Mouse (Mus musculus) G1E-ER4 (cell line): ENCODE results near the gene Wwox. TPM values are rescaled to one million over a fixed set of nuclear protein-coding genes. Genes with fewer than 3 reads are reported as not detected.

Experiments
- GATA1 ChIP-seq: IDR thresholded peaks from one replicate; pipeline ENCODE4 v1.8.0; 2012; ENCODE audit warnings: low read length, inconsistent platforms
- polyA plus RNA-seq: library from polyadenylated mRNA; stranded (reverse); fragments of >175 nt; gene quantifications from 2 replicates; pipeline ENCODE4 v1.2.3, GENCODE M21; 2012

The Wwox gene
- polyA plus RNA-seq, 1 experiment, result 7.2 TPM

DNA sequence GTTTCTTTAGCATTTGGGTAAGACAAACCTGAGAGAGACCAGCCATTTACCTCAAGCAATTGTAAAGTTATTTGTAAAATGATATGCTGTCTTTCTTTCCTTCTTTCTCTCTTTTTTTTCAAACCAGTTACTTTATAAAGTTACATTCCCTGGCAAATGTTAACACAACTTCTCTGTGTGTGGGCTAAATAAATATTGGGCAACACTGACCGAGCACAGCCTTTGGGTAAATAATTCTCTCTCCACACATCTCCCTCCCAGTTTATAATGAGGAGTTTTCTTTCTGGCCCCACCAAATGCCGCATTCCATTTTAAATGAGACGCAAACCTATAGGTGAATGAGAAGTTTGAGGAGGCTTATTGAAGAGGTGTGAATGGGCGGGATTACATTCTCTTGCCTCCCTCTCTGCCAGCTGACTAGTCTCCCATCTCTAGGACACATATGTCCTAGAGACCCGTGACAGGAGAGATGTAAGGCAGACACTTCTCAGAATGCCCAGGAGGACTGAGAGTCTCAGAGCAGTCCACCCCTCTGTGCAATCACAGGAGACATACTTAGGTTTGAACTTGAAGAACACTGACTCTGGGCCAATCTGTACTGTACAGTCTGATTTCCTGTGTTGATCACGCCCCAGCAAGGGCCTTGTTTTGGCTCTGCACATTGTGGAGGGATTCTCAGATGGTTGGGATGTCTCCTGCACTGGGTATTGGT is 116.2 kb downstream of the Wwox start:
- no peak for TF ChIP-seq GATA1

DNA sequence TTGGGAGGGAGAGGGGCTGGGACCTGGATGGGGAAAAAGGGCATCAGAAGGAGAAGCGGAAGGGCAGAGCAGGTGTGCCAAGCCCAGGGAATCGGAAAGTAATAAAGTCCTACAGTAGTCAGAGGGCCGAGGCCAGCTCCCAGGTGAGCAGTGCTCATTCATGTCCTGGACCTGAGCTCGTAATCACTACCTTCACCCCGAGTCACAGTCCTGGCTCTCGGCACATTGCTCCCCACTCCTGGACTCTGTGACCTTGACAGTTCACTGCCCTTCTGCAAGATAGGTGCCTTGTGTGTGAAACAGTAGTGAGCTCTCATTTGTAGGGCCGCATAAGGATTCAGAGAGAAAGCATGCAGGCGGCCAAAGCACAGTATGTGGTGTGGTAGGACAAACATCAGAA is 121.7 kb downstream of the Wwox start:
- no peak for TF ChIP-seq GATA1

DNA sequence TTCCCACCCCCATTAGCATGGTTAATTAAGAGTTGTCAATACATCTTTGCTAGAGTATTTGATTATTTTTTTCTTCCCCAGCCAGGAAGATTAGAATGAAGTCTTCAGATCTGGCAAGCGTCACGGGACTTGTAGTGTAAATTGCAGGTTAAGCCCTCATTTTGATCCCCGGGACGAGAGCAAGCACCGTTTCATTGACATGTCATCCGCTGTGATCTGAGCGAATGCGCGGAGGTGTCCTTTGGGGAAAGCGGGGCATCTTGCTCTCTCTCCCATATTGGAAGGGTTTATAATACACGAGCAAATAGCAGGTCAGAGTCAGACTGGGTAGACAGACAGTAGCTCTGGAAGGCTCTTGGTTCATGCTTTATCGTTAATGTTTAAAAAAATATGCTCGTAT is 123.0 kb downstream of the Wwox start:
- TF ChIP-seq GATA1, result no peak

GRCm38 (mm10) chr8:114563361-114563760 is 123.9 kb downstream of the Wwox start:
- TF ChIP-seq GATA1, result no peak

DNA sequence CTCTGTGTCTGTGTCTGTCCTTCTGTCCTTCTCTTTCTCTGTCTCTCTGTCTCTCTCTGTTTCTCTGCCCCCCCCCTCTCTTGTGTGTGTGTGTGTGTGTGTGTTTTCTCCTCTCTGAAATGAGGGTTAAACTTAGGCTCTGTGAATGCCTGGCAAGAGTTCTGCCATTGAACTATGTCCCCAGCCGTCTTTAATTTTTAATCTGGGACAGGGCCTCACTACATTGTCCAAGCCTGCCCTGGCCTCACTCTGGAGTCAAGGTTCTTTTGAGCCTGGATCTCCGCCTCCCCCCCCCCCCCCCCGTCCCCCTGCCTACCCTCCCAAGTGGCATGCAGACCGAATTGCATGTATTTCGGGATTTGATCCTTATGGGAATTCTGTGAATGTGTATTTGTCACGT is 124.6 kb downstream of the Wwox start:
- TF ChIP-seq GATA1, result no peak

DNA sequence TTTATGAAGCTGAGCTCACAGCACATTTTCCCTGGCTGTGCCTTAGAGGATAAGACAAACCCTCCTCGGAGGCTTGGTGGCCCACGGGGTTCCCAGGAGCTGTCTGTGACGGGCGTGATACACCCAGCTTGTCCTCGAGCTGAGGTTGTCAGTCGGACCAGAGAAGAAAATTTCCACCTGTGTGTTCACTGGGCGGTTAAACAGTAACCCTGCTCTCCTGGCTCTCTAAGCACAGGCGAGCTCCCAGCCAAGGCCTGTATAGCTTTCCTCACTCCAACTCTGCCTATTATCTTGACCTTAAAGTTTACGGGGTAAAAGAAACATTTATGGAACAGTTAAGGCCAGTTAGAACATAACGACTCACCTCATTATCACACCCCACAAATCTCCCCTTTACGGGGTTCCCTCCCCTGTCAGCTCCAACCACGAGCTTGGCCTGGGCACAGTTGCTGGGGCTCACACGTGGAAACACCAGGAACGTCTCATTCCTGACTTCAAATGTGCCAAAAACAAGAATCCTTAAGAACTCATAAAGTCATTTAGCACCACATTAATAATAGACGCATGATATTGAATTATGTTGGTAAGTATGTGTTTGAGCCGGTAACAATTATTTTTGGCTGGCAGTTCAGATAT is 129.2 kb downstream of the Wwox start:
- TF ChIP-seq GATA1, result no peak

- TF ChIP-seq GATA1, result no peak
Observed at GRCm38 (mm10) chr8:114573014-114573746, 133.7 kb downstream of the Wwox start.

- TF ChIP-seq GATA1, result no peak
Observed at GRCm38 (mm10) chr8:114573747-114574093, 134.3 kb downstream of the Wwox start.

GRCm38 (mm10) chr8:114579292-114579691 is 139.8 kb downstream of the Wwox start:
- TF ChIP-seq GATA1, result no peak

GRCm38 (mm10) chr8:114580684-114581083 is 141.2 kb downstream of the Wwox start:
- TF ChIP-seq GATA1, result no peak

DNA sequence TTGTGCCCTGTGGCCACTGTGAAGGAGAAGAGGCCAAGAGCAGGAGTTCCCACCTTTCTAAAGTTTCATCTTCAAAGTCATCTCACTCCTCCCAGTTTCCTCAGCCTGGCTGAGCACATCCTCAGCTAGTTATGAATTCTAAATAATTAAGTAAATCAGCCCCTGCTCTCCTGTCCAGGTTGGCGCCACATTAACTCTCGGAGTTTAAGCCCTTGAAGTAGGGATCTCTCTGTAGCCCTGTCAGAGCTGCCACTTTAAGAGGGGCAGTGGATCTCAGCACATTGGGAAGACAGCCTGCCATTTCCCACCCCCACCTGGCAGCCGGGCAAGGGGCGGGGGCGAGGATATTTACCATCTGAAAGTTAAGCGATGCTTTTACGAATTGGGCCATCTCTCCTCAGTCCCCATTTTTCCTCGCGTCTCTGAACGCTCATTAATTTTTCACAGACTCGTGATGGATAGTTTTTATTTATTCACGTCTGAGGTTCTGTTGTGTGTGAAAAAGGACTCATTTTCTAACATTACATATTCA is 150.9 kb downstream of the Wwox start:
- TF ChIP-seq GATA1, result no peak

DNA sequence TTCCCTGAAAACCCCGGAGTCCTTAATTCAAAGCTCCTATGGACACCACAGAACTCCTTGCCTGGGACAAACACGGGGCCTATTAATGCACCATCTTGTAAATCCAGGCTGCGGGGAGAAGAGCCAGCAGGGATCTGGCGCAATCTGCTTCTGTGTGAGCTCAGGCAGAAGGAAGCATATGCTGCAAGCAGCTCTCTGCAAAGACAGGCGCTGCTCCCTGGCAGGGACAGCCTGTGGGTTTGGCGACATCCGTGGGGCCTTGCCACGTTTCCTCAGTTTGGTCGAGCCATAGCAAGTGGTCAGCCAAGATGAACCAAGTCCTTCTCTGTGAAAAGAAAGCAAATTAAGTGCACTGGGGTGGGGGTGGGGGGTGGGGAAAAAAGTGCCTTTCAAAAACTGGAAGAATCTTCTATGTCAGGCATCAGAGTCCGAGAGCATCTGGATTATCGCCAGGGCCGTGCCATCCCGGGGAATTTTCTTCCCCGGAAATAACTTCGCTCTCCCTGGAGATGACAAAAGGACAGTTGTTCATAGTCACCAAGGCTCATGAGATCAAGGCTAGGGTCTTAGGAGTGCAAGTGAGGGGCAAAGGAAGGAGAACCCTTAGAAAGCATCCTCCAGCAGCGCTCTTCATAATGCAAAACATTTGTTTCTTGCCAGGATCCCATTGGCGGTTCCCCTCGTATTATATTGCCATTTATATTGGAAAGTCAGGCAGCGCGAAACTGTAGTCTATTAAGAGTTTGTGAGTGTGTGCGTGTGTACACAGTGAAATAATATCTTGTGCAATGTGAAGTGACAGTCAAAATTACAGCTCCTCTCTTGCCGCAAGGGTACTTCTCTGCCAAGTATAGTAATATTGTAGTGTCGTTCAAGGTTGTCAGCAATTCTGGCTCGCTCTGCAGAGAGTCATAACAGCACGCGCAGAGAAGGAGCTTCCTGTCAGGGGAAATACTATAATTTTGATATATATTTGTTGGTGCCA is 152.1 kb downstream of the Wwox start:
- no peak for TF ChIP-seq GATA1

- no peak for TF ChIP-seq GATA1
Observed at GRCm38 (mm10) chr8:114593424-114594157, 154.1 kb downstream of the Wwox start.

GRCm38 (mm10) chr8:114594811-114595210 is 155.4 kb downstream of the Wwox start:
- no peak for TF ChIP-seq GATA1
